Mouse (Mus musculus) heart, adult 2 months (tissue): ENCODE results near the gene Csnk1g1. TPM values are rescaled to one million over a fixed set of nuclear protein-coding genes. Genes with fewer than 3 reads are reported as not detected.

Experiments
- DNase-seq, 2 experiments: peaks; one replicate each; pipeline ENCODE4 v3.0.0; 2021
- H3K27ac ChIP-seq: fragments of 200-600 bp; 2 replicates; pipeline ENCODE4 v1.8.1; 2022
- H3K27me3 ChIP-seq: fragments of 200-500 bp; 2 replicates; pipeline ENCODE4 v1.6.1; 2012; ENCODE audit warnings: mild to moderate bottlenecking, low read length, inconsistent platforms, mixed read lengths; ENCODE audit not compliant: control insufficient read depth, insufficient read depth
- H3K36me3 ChIP-seq: fragments of 200-500 bp; 2 replicates; pipeline ENCODE4 v1.6.1; 2012; ENCODE audit warnings: low read length, inconsistent platforms; ENCODE audit not compliant: control insufficient read depth, insufficient read depth
- H3K4me1 ChIP-seq: fragments of 200-500 bp; 2 replicates; pipeline ENCODE4 v1.6.1; 2011; ENCODE audit warnings: low read length; ENCODE audit not compliant: control insufficient read depth, insufficient read depth
- H3K4me3 ChIP-seq: fragments of 200-600 bp; 2 replicates; pipeline ENCODE4 v1.8.1; 2022
- H3K79me2 ChIP-seq: fragments of 200-500 bp; replicated peaks from 2 replicates; pipeline ENCODE4 v1.6.1; 2012; ENCODE audit warnings: mild to moderate bottlenecking, inconsistent platforms, low read length, moderate library complexity, mixed read lengths; ENCODE audit not compliant: control insufficient read depth, insufficient read depth
- H3K9ac ChIP-seq: fragments of 200-500 bp; 2 replicates; pipeline ENCODE4 v1.6.1; 2012; ENCODE audit warnings: low read depth, mild to moderate bottlenecking, control low read depth, inconsistent platforms, low read length, mixed read lengths
- CTCF ChIP-seq: fragments of 200-600 bp; IDR thresholded peaks from 2 replicates; pipeline ENCODE4 v1.8.1; 2022; ENCODE audit warnings: antibody characterized with exemption, mild to moderate bottlenecking, moderate library complexity
- EP300 ChIP-seq: fragments of 200-500 bp; IDR thresholded peaks from 2 replicates; pipeline ENCODE4 v1.6.1; 2011; ENCODE audit warnings: low read depth, low read length, control low read depth; ENCODE audit not compliant: insufficient read depth
- POLR2A ChIP-seq: fragments of 200-500 bp; IDR thresholded peaks from 2 replicates; pipeline ENCODE4 v1.6.1; 2011; ENCODE audit warnings: mild to moderate bottlenecking, low read depth, low read length, control low read depth; ENCODE audit not compliant: insufficient read depth
- WGBS: fragments of 180-500 bp; shearing (Covaris S2); methylation state at CpG from one replicate; pipeline ENCODE4 v1.1.7; 2018; 5-methylcytosine and 5-hydroxymethylcytosine counted together
- intact Hi-C: fragments of 180-260 bp; cut with DNase I; formaldehyde crosslinking; loops from one replicate; pipeline ENCODE4 v1.15.1; 2025
- long read RNA-seq: library from polyadenylated mRNA; stranded (forward); transcript quantifications from one replicate; pipeline ENCODE4 v2.0.0, GENCODE M21; 2021
- polyA plus RNA-seq: library from polyadenylated mRNA; depleted of rRNA; stranded (reverse); fragments of >200 nt; gene quantifications from 2 replicates; pipeline ENCODE4 v1.2.3, GENCODE M21; 2012; rRNA removed
- total RNA-seq, 2 experiments: library from RNA; stranded (reverse); gene quantifications; 2 replicates each; pipeline ENCODE4 v1.2.3; 2021

The Csnk1g1 gene
- total RNA-seq (10 to 100 TPM in 1 of 2 experiments, 1 to 10 TPM in 1; 8.8 to 10.8 TPM), polyA plus RNA-seq (3.6 and 5.9 TPM in 2 replicates)
- long read RNA-seq, partial matches to known transcripts: 0 of 1 reads
- long read RNA-seq, other reads (novel, unspliced or antisense): 1 of 1 reads

GRCm38 (mm10) chr9:65908394-65909300, at the start of gene Csnk1g1, which contains the start of gene Trip4:
TSS of gene Csnk1g1 (plus strand) at chr9:65908924.
TSS of gene Trip4 (minus strand) at chr9:65908794.
- Histone ChIP-seq H3K27ac (peak within 1 kb of the TSS; percentile 80), H3K4me1 (peaks cover 2% of the 10 kb centered on the region), H3K27me3 (no peaks in the 10 kb centered on the region), H3K9ac (peak within 1 kb of the TSS; percentile 81), H3K36me3 (peaks cover 2% of the 10 kb centered on the region; the same call in 1 of the 2 replicates), H3K4me3 (peak within 1 kb of the TSS; percentile 83), H3K79me2 (peaks cover 2% of the 10 kb centered on the region; the same call in 1 of the 2 replicates)
- peak; percentile 60; the same call in 1 of the 2 replicates for TF ChIP-seq EP300
- TF ChIP-seq POLR2A: peak; percentile 57
- peak; percentile 56 for TF ChIP-seq CTCF
- DNase-seq: peak; percentile 91 to 96
- intact Hi-C loops: loop anchor here (2.0 to 5.0 kb wide), 3 partner anchors 24 to 154 kb away; partner anchors contain the start of gene Ppib
- whole genome bisulfite sequencing: under 1% methylated on average over 38 of the region's 38 CpGs

DNA sequence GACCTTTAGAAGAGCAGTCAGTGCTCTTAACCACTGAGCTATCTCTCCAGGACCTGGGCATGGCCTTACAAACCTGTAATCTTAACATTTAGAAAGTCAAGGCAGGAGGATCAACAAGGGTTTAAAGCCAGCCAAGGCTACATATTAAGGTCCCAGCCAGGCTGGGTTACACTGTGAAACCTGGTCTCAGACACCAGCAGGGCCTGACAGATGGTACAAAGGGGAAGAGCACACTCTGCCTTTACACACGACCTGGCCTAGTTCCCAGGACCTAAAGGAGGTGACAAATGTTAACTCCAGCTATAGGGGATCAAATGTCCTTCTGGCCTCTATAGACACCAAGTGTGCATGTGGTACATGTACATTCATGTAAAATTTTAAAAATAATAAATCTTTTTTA, 49.1 kb upstream of the Csnk1g1 start:
- Histone ChIP-seq H3K36me3 (no peaks in the 10 kb centered on the region), H3K9ac (no peak overlapping the region), H3K4me3 (no peak overlapping the region), H3K27ac (no peak overlapping the region), H3K79me2 (no peaks in the 10 kb centered on the region), H3K27me3 (no peaks in the 10 kb centered on the region), H3K4me1 (no peaks in the 10 kb centered on the region)
- intact Hi-C loops: no loop called here
- WGBS: 58% methylated on average over 1 of the region's 1 CpGs
- DNase-seq: no peak
- TF ChIP-seq POLR2A: no peak
- TF ChIP-seq CTCF: no peak
- TF ChIP-seq EP300: no peak

- H3K79me2 ChIP-seq: no peaks in the 10 kb centered on the region
- intact Hi-C loops: loop anchor here (2.0 kb wide), 1 partner anchor 24 kb away; the partner anchor contains the start of genes Csnk1g1 and Trip4
- no peaks in the 10 kb centered on the region for H3K27me3 ChIP-seq
- H3K36me3 ChIP-seq: no peaks in the 10 kb centered on the region
- TF ChIP-seq POLR2A (peak; percentile 85), EP300 (0 out of 2 replicates have a peak, but pooled peaks have one; percentile 22), CTCF (peak; percentile 32)
- no peaks in the 10 kb centered on the region; the same call in 1 of the 2 replicates for H3K4me1 ChIP-seq
- H3K9ac ChIP-seq: peak overlapping the region; percentile 63
- peak; percentile 92 for DNase-seq
- under 1% methylated on average over 37 of the region's 37 CpGs for WGBS
- H3K4me3 ChIP-seq: peak overlapping the region; percentile 54
- H3K27ac ChIP-seq: peak overlapping the region; percentile 68
Measured at GRCm38 (mm10) chr9:65884564-65885315, 24.0 kb upstream of the Csnk1g1 start.

DNA sequence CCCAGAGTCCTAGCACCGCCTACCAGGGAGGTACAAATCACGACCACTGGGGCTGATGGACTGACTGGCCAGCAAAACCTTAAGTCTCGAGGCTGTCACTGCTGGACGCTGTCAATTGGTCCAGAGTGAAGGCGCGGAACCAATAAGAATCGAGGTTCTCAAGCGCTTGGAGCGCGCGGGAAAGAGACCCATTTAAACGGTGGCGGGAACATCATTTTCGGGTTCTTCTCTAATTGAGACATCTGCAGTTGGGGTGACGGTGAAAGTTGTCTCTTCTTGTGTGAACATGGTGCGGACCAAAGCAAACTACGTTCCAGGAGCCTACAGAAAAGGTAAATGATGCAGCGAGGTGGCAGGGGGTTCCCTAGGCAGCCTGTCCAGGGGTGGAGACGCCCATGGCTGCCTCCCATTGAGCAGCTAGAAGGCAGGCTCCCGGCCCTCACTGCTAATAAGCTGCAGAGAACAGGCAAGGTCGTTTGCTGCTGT, 18.5 kb upstream of the Csnk1g1 start, which contains the start of gene Pclaf:
Gene Pclaf (plus strand): TSS at position 95 of the 486 bp plus-strand sequence.
- intact Hi-C loops: no loop called here
- TF ChIP-seq EP300: no peak
- TF ChIP-seq POLR2A: no peak
- peak; percentile 17; the same call in 1 of the 2 replicates for TF ChIP-seq CTCF
- under 1% methylated on average over 21 of the region's 21 CpGs for WGBS

DNA sequence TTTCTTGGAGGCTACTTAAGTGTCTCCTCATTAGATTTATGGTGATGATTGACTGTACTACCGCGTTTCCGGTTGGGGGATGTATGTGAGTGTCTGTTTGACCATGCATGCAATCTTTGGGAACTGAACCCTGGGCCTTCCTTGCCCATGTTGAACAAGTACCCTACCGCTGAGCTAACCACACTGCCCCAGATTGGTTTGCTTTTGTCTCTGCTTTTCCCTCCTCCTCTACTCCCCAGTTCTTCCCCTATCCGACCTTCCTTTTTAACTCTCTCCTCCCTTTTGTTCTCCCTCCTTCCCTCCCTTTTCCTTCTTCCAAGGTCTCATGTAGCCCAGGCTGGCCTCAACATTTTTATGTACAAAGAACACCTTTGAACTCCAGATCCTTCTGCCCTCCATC, 17.6 kb upstream of the Csnk1g1 start:
- Histone ChIP-seq H3K9ac (no peak overlapping the region), H3K27ac (no peak overlapping the region), H3K4me1 (no peaks in the 10 kb centered on the region), H3K27me3 (no peaks in the 10 kb centered on the region), H3K79me2 (no peaks in the 10 kb centered on the region), H3K4me3 (no peak overlapping the region), H3K36me3 (no peaks in the 10 kb centered on the region)
- TF ChIP-seq EP300: no peak
- DNase-seq: no peak
- intact Hi-C loops: no loop called here
- 7% methylated on average over 5 of the region's 5 CpGs for WGBS

More for the DNA sequence above, 18.5 kb upstream of the Csnk1g1 start, which contains the start of gene Pclaf:
- H3K4me3 ChIP-seq: peak within 1 kb of the TSS; percentile 25
- H3K79me2 ChIP-seq: no peaks in the 10 kb centered on the region
- H3K9ac ChIP-seq: no peak within 1 kb of the TSS
- H3K27ac ChIP-seq: no peak within 1 kb of the TSS
- no peaks in the 10 kb centered on the region for H3K36me3 ChIP-seq
- no peaks in the 10 kb centered on the region for H3K27me3 ChIP-seq
- DNase-seq: peak; percentile 59 to 74
- H3K4me1 ChIP-seq: no peaks in the 10 kb centered on the region
